Mouse (Mus musculus) lung, postnatal 25 days (tissue): Measurements from ENCODE around the gene Dnajc21.
A peak's percentile ranks its signal among the peaks of the same experiment; 100 is the strongest.
"Not testable (repeated sequence)": the region's sequence is repeated elsewhere in the genome, so short reads cannot be mapped to it uniquely, and the experiment has no call there.

Source experiments
- DNase-seq: peaks from one replicate; pipeline ENCODE4 v3.0.0; 2022; ENCODE audit warnings: low spot score

Gene Dnajc21

DNA sequence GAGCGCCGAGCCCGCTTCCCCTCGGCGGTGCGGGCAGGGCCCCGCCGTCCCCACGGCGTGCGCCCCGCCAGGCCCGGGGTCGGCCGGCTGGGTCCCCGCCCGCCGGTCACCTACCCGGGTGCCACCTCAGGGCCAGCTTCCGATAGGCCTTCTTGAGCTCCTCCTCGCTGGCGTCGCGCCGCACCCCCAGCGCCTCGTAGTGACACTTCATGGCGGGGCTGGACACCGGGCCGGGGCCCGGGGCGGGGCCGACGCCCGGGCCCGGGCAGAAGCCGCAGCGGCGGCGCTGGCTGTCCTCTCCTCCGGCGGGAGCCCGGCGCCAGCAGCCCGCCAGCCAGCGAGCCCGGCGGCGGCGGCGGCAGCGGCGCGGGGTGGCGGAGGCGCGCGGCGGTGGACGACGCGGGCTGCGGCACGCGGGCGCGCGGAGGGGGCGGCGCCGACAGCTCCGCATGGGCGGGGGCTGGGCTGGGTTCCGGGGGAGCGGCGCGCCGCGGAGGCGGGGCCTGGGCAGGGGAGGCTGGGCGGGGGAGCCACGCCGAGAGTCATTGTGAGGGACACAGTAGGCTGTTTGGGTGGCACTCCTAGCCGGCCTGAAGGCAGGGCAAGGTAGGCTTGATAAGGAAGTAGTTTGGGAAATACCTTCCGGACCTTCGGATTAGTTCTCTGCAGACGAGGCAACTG lies at the start of gene Dnajc21:
Gene Dnajc21 (minus strand): TSS at position 366 of the 681 bp plus-strand sequence.
- peak; percentile 92 for DNase-seq

DNA sequence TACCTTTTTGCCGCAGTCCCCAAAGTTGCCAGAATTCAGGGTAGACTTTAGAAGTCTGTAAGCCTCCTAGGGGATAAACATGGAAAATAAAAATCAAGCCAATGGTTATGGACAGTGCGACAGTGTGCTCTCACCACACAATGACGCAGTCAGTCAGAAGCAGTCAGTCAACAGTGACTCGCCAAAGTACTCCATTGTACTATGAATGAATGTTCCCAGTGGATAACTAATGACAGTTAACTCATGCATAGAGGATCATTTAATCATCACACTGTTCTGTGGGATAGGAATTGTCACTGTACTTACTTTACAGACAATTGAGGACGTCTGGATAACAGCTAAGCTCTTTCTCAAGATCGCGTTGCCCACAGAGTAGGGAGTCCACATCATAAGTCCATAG lies 44.9 kb upstream of the Dnajc21 start:
- no peak for DNase-seq

DNA sequence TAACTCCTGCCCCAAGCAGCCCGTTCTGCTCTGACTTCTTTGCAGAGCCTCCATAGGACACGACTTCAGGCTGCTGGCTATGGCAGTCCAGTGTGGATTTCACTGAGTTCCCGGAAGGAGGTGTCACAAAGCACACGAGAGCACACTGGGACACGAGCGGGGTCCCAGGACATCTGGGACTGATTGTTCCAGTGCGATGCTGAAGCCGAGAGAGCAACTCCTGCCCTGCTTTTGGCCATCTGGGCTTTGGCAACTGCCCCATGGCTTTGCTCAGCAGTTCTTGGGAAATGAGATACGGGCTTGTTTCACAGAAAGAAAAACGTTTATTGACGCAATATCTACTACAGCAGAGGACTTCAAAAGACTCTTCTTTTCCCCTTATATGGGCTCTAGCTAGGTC lies 35.8 kb upstream of the Dnajc21 start:
- DNase-seq = peak; percentile 6

DNA sequence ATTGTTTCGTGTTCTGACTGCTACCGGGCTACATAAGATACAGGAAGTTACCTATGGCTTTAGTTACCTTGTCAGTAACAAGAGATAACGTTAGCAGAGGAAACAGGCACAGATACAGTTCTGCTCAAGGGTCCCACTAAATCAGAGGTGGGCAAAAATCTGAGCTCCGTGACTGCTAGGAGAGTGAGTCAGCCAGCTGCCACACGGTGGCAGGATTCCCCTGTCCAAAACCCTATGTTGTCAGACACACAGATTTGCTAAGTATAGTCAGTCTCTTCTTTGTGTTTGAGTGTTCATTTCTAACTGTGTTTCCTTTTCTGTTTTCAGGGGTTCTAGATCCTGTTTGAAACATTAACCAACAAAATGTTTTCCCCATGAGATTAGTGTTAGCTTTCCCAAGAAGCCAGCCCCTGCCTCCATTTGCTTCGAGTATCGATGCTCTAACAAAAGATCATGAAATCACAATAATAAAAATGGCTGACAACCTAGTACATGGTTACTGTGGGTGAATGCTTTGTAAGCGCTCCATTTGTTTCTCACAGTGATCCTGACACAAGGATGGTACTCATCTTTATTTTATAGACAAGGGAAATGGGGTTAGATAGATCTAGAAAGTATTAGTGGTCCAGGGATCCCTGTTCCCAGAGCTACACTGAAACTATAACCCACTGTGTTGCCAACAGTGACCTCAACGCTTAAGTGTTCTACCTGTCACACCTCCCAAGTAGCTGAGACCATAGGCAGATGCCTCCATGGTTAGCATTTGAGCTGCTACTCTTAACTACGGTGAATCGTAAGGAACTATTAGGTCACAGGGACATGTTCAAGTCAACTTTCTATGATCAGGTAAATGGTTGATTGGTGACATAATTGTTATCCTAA lies 30.8 kb upstream of the Dnajc21 start:
- DNase-seq = peak; percentile 12

DNA sequence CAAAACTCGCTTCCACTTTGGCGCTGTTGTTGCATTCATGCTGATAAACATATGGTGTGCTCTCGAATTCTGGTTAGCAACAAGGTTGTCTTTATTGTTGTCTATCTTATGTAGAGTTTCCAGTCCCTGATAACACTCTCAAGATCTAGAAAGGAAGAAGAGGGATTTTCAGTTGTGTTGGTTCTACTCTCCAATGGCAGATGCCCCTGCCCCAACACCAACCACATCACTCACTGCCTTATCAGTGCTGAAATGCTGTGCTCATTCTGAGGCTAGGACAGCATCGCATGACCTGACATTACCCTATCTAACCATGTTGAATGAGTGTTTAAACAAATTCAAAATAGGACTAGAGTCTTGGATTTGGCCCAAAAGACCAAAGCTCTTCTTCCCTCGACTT lies 29.7 kb upstream of the Dnajc21 start:
- DNase-seq = no peak

DNA sequence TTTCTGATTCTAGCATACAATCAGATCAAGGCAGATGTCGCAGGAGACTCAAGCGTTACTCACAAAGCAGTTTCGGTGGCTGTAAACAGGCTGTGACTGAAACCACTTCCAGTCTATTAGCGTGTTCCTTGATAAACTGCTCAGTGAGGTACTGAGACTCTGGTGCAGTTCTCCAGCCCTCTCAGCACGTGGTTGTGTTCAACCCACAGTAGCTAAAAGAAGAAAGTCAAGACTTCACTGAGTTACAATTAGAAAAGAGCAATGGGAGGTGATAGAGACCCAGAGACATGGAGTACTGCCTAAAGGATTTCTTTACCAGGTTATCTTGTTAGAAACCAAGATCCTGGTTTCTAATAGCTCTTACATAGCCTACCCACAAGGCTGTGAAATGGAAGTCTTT lies 29.3 kb upstream of the Dnajc21 start:
- DNase-seq = no peak

DNA sequence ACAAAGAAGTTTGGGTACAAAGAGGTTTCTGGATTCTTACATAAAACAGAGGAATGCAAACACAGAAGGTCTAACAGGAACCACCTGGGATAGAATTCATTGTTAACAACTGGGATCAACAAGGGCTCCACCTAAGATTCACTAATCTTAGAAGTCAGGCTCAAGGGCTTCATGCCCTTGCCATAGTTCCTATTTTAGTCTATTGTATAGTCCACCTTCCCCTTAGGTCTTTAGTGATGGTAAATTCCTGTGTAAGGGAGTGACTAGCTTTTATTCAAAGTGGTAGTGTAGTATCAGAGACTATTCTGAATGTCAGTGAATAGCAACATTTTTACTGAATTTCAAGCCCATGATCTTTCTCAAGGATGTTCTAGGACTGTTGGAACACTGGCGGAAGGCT lies 26.4 kb upstream of the Dnajc21 start:
- not testable (repeated sequence) for DNase-seq

DNA sequence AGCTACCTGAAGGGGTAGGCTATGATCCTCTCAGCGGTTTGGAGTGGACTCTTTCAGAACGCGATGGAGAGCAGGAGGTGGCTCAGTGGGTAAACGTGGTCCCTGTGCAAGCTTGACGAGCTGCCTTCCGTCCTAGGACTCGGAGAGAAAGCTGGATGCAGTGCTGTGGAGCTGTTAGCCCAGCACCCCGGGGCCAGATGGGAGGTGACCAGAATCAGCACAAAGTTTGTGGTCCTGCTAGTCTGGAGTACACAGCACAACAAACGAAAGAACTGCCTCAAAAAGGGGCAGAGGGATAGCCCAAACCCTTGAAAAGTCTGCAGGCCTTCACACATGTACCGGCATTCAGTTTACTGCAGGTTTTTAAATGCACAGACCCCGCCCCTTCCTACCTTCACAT lies 25.6 kb upstream of the Dnajc21 start:
- DNase-seq = no peak

DNA sequence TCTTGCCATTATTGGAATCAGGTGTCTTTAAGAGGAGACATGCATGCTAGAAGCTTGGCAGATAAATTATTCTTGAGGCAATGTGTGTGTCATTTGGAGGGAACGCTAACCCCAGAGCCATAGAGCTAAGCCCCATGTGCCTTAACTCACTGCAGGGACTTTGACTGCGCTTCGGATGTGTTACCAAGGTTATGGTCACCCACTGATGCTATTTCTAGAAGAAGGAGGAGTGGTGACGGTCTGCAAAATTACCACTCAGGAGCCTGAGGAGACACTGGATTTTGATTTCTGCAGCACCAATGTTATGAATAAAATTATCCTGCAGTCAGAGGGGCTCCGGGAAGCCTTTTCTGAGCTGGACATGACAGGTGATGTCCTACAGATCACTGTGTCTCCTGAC lies 19.8 kb upstream of the Dnajc21 start:
- DNase-seq = no peak

DNA sequence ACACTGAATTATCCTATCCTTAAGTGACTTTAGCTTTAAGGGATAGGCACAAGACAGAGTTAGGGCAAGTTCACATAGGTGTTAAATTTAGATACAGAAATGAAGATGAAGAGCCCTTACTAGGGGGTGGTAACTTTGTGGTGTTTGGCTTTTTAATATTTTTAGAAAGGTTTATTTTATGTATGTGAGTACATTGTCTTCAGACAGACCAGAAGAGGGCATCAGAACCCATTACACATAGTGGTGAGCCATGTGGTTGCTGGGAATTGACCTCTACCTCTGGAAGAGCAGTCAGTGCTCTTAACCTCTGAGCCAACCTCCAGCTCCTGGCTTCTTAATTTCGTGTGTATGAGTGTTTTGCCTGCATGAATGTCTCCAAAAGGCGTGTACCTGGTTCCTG lies 16.9 kb upstream of the Dnajc21 start:
- DNase-seq = no peak

DNA sequence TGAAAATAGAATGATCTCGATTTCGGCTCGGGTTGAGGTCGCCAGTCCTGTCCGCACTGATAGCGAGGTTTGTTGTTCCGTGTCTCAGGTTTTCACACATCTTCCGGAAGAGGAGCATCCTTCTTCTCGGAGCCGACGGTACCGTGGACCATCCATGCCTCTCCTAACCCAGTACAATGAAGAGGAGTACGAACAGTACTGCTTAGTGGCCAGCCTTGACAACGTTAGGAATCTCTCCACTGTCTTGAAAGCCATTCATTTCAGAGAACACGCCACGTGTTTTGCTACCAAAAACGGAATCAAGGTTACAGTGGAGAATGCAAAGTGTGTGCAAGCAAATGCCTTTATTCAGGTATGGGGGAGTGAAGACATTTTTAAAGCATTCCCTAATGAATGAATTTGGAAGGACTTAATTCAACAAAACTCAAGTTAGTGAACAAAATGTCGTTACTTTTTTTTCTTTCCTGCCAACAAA lies 16.1 kb upstream of the Dnajc21 start:
- DNase-seq = no peak

DNA sequence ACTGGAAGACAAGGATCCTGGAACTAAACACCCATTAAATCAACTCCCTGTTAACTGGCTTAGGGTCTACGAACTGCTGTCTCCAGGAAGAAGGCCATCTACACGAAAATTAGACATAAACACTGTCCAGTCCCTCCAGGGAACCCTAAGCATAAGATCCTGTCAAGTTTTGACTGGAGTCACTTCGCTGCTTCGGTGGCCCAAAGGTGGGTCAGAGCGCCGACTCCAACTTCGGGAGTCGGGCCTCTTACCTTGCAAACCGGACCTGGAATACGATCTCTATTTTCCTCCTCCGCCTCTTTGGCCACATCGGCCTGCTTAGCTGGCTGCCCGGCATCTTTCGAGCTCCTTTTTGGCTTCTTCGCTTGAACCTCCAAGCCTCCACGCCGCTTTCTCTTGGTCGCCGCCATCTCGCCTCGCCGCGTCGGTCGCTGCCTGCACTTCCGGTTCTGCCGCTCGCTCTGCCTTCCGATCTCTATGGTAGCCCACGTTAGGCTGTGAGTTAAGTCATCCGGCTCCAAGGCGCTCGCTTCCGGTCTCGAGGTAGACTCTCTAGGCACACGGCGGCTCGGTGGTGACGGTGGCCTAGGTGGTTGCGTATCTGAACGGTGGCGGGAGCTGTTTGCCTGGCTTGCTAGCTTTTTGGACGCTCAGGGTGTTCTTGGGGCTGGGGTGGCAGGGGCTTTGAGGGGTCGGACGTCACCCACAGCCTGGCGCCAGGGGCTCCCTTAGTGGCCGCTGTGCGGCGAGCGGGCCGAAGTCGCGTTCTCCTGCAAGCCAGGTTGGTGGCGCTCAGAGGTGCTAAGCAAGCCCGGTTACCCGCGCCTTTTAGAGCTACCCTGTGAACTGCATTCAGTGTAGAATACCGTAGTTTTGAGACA lies 15.4 kb upstream of the Dnajc21 start, which contains the start of the genes Brix1 and Rad1:
Gene Brix1 (minus strand): TSS at position 464 of the 881 bp plus-strand sequence.
Gene Rad1 (plus strand): TSS at position 535 of the 881 bp plus-strand sequence.
- peak; percentile 95 for DNase-seq

DNA sequence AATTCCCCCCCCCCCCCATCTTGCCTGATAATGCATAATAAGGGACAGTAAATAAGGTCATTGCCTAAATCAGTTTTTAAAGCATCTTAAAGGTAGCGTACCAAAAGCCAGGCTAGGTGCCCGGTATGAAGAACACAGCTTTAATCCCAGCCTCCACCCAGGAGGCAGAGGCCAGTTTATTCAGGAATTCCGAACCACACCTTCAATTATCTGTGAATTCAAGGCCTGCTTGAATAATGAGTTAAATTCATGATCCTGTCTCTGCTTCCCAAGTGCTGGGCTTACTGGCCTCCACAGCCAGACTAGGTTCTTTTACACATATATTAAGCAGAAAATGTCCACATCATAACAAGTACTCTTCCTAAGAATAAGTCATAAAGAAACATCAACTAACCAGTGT lies 625 bp upstream of the Dnajc21 start:
- no peak for DNase-seq

DNA sequence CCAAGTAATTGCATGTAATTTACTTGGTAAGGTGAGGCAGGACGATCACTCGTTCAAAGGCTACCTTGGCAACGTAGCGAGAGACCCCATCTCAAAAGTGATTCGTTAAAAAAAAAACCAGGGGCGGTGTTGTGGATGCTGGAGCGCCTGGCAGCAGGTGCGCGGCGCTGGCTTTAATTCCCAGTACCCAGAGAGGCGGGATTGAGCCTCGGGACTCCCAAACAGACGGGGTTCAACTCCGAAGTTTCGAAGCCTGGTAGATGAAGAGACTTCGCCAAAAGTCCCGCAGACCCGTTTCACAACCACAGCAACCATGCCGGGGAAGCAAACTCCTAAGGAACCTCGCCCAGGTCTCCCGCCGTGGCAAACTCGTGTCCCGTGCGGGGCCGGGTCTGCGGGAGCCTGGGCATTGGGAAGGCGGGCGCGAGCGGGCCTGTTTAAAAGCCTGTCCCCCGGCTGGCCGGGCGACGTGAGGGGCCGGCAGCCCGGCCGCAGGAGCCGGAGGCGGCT lies 620 bp downstream of the Dnajc21 start:
- no peak for DNase-seq

DNA sequence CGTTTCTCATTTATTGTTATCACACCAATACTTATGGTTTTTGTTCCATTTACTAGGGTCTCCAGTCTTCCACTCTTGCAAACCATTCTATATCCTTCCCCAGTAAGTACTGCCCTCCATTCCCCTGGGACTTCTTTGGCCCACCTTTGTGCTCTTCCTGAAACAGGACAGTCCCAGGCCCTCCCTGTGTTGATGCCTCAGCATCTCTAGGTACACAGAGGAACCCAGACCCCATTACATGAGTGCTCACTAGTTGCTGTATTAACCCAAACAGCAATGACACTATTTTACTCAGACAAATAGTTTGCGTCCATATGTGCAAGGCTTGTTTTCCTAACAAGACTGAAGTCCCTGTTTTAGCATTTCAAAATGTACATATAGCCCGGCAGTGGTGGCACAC lies 1.6 kb downstream of the Dnajc21 start:
- DNase-seq = no peak

DNA sequence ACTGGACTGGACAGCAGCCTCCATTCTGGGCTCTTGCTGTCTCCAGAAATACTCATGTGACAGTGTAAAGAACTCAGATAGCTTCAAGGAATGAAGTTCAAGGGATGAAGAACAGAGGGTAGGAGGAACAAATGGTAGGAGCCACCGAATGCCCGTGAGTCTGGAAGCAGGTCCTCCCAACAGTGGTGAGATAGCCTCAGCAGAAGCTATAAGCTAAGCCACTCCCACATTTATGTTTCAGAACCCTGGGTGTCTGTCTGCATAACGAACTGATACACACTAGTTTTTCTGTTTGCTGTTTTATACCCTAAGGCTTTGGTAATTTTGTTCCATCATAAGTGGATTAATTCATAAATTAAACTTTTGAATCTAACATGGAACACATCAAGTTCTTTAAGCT lies 5.6 kb downstream of the Dnajc21 start:
- no peak for DNase-seq

DNA sequence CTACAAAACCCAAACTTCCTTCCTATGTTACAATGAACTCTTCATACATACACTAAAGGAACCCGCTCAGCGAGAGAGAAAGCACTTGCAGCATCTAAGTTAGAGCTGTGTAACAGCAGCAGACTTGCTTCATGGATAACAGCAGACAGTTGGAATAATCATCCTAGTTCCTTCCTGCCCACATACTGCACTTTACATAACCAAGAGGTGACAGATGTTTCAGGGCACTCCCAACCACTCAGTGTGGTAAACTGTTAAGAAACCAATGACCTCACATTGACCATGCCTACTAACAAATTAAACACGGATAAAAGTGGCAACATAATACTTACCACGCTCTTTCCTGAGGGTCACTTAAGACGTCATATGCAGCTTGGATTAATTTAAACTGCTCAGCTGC lies 6.8 kb downstream of the Dnajc21 start:
- DNase-seq = no peak

DNA sequence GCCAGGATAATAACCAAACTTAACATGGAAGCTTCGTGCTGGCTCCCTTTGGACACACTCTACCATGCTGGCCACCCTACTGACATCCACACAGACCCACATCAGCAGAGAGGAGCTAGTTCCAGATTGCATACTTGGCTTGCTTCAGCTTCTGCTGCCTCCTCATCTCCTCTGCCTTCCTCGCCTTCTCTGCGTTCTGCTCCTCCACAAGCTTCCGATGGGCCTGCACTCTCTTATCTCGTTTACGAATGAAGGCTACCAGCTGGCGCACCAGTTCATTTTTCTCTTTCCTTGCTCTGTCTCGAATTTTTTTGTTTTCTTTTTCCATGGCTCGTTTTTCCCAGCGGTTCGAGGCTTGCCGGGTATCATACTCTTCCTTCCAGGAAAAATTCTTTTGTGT lies 9.3 kb downstream of the Dnajc21 start:
- no peak for DNase-seq

DNA sequence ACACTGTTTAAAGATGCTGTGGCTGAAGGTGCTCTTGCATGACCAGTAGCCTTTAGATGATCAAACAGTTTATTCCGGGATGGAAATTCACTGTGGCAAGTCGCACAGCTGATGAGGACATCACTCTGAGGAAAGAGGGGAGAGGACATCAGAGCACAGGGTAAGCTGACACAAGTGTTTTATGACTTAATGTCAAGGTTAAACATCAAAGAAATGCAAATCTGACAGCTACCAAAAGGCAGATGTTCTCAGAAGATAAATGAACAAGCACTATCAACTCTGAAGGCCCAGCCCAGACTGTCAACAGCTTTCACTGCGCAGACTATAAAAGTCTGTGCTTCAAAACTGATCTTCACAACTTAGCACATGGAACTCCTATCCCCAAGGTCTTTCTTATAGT lies 23.2 kb downstream of the Dnajc21 start:
- DNase-seq = no peak

DNA sequence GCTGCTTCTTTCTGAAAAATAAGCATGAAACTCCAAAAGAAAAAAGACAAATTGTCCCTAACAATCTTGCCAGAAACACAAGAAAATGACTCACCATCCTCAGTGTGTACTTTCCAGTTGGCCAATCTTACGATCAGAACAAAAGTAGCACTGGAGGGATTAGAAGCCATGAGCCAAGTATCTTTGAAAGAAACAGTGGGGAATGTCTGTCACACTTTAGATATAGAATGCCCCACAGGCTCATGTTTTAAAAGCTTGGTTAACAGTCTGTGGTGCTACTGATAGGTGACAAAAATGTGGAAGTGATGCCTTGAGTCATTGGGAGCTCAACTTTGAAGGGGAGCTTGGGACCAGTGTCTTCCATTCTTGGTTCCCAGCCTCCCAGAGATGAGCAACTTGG lies 28.0 kb downstream of the Dnajc21 start:
- DNase-seq = no peak

DNA sequence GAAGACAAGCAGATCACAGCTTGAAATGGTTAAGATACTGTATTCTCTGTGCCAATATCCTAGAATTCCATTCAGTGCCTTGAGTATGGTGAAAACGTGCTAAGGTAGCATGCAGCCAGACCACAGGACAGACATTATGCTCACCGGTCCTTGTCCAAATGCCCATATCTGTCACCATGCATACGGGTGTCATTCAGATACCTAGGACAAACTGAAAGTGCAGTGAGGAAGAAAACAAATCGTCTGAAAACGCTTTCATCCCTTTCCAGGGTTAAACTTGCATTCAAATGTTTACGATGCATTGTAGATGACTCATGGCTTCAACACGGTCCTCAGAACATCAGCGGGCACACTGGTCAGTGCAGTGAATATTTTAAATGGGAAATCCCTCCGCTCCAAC lies 28.8 kb downstream of the Dnajc21 start:
- DNase-seq = no peak

DNA sequence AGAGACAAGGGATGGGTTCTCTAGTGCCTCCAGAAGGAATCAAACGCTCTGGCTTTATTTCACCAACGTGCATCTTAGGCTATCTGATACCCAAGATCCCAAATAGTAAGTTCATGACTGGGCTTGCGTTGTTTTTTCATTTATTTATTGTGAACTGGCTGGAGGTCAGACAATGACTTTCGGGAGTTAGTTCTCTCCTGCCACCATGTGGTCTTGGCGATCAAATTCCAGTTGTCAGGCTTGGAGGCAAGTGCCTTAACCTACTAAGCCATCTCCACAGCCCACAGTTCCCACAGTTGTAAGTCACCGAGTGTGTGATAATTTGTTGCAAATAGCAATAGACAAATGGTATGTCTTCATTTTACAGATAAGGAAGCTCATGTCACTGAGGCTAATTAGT lies 30.4 kb downstream of the Dnajc21 start:
- no peak for DNase-seq
